Mouse (Mus musculus) embryo, embryonic 10 days (tissue): ENCODE results near the gene Peli3.
"Not testable (repeated sequence)": the region's sequence is repeated elsewhere in the genome, so short reads cannot be mapped to it uniquely, and the experiment has no call there.

Experiments
- DNase-seq: peaks from one replicate; pipeline ENCODE4 v3.0.0-alpha.2; 2015; ENCODE audit warnings: low spot score

Gene Peli3

DNA sequence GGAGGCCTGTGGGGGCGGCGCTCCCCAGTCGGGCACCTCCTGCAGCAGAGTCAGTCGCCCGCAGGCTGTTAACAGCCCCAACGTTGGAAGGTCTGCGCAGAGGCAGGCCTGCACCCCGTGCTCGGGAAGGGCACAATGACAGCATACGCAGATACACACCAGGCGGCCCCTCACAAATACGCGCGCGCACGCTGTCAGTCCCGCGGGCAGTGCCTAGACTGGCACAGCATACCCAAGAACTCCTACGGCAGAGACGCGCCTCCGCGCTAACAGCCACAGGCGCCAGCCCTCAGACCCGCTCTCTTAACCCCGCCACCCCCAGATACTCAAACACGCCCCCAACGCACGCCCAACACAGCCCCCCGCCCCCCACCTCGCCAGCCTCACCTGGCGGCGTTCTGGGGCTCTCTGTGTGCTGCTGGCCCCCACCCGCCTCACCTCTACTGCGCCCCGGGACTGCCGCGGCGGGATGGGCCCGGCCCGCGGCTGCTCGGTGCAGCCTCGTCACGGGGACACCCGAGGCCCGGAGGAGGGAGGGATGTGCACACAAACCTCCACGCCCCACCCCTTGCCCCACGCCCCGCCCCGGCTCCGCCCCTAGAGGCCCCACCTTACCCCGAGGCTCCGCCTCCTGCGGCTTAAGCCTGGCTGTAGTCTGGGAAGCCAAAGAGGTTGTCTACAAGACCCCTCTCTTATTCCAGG lies at the start of gene Peli3:
Peli3 (minus strand) TSS at position 577 of the 702 bp plus-strand sequence.
- peak; percentile 76 for DNase-seq

DNA sequence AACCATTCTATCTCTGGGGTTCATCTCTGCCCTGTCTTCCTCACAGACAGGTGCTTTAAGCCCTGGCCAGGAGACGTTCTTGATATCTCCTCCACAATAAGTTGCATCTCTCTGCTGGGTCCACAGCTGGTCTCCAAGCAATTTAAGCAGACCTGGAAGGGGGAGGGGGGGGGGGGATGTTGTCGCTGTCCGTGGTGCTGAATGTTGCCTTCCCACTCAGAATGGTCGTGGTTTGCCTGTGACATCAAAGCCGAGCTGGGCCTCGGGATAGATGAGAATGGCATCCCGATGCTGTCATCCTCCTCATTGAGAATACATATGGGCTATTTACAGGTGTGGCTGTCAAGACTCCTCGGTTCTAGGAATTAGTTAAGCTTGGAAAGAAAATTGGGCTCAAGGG lies 49.4 kb upstream of the Peli3 start:
- peak; percentile 33 for DNase-seq

GRCm38 (mm10) chr19:4990716-4991115 lies 47.8 kb upstream of the Peli3 start:
- DNase-seq, result no peak

- DNase-seq, result no peak
Measured at GRCm38 (mm10) chr19:4990256-4990625, 47.3 kb upstream of the Peli3 start, which contains the start of gene Npas4. Npas4 (minus strand) TSS chr19:4990316.

DNA sequence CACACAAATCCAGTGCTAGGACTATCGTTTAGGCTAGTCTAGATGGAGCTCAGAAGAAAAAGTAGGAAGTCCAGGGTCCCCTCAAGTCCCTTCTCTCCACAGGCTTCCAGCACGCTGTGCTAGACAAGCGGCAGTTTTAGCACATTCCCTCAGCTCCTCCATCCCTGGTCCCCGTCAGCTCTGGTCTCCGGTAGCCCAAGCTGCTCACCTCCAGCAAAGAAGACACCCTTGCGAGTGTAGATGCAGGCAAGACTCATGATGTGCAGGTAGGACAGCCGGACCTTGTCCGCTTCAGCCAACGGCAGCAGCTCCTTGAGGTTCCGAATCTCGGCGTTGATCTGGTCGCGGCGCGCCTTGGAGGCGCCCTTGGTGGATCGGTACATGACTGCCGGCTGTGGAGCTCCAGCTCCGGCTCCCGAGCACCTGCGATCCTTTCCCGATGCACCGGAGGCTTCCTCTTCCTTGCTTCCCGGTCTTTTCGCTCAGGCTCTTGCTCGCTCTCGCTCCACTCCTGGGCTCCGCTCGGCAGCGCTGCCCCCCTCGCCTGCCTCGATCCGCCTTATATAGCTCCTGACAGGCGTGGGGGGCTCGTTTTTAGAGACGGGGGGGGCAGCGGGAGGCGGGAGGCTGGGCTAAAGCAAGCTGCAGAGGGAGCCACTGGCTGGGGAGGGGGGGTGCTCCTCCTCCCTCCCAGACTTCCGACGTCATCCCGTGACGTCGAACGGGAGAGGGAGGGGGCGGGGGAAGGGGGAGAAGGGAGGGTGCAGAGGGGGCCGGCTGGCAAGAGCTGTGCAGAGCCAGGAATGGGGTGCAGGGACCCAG lies 46.7 kb upstream of the Peli3 start:
- DNase-seq, result no peak

- peak; percentile 96 for DNase-seq
Measured at GRCm38 (mm10) chr19:4989013-4989412, 46.1 kb upstream of the Peli3 start.

DNA sequence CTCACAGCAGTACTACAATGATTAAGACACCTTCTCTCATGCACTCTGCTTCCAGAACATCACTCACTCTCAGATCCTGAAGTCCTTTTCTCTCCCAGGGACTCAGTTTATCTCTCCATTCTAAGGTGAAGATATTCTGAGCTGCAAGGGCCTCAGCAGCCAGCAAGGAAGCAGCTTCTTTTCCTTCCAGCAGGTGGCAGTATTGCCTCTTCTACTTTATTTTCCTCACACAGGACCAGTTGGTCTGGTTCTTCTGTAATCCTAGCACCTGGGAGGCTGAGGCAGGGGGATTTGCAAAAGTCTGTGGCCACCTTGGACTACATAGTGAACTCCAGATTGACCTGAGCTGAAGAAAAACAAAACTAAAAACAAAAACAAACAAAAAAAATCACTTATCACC lies 38.8 kb upstream of the Peli3 start:
- DNase-seq, result peak; percentile 74

- peak; percentile 23 for DNase-seq
Measured at GRCm38 (mm10) chr19:4968236-4968635, 25.3 kb upstream of the Peli3 start.

DNA sequence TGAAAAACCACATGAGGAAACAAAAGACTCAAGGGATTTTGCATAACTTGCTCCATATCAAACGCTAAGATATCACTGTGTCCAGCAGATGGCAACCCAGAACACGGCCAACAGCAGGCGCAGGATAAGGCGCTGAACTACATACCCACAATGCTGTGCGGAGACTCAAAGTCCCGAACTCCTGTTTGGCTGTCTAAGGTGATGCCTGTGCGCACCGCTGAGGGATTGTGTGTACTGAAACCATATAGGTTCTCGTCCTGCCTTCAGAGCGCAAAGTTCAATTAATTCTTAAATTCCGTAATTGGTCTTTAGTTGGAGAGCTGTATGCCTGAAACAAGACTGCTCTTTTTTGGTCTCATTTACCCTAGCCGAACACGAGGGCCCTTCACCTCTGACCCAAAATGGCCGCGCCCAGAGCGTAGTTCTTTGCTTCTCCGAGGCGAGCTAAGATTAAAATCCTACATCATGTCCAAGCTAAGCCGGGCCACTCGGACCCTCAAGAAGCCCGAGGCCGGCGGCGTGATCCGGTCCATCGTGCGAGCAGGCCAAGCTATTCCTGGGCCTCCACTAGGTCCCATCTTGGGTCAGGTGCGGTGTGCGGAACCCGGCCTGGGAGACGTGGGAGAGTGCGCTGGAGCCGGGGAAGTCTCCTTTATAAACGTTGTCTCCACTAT lies 19.1 kb upstream of the Peli3 start, which contains the start of gene Mrpl11:
Mrpl11 (plus strand) TSS at position 220 of the 674 bp plus-strand sequence.
- peak; percentile 98 for DNase-seq

DNA sequence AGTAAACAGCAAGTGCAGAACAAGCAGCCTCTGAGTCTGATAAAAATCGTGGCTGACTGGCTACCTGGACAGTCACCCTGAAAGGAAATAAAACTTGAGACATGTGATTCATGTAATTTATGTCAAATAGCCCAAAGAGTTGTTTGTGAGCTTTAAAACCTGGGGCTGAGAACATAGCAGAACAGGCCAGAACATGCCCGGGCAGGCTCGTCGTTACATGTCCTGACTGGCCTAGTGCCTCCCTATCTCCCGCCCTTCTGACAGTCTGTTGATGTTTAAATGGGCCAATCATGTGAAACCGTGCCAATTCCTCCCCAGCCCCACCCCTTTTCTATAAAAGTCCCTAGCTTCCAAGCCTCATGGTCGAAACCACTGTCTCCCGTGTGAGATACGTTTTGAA lies 5.7 kb upstream of the Peli3 start:
- not testable (repeated sequence) for DNase-seq

- DNase-seq, result no peak
Measured at GRCm38 (mm10) chr19:4945540-4945939, 2.6 kb upstream of the Peli3 start.

DNA sequence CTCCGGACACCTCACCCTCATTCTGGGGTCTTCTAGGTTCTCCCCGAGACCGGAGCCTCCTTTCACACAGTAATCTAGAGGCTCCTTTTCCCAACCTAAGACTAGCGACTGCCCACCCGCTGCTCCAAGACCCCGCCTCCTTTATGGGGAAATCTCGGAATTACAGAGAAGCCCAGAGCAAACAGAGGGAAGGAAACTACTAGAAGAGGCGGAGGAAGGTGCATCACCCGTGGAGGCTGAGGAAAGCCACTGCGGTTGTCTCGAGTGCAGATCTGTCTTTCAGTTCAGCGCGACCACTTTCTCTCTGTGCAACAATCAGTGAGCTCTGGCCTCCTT lies 294 bp upstream of the Peli3 start:
- no peak for DNase-seq

DNA sequence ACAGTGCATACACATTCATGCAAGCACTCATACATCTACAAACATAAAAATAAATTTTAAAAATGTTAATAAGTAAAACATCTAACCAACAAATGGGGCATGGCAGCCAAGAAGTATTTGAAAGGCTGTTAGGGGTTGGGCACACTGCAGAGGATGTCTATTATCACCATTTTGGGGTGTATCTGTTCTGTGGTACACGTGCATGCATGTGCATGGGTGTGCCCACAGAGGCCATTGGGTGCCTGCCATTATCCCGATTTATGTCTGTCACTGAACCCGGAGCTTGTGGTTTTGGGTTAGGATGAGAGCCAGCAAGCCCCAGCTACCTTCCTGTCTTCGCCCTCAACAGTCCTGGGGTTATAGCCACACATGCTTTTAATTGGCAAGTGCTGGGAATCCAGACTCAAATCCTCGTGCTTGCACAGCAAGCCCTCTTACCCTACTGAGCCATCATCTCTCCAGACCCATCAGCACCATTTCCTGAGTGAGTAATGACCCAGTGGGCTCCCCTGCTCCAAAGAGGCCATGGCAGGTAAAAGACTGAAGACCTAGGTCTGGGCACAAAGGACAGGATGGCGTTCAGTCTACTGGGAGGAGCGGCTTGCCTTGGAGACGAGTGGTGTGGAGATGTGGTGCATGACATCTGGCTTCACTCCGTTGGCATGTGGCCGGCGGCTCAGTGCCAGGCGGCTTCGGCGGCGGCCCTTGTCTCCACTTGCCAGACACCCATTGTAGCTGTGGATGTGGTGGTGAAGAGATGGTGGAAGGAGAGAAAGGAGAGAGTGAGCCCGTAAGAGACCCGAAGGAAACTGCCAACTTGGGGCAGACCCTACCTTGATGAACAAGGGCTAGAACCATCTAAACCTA lies 5.2 kb downstream of the Peli3 start:
- DNase-seq, result no peak

DNA sequence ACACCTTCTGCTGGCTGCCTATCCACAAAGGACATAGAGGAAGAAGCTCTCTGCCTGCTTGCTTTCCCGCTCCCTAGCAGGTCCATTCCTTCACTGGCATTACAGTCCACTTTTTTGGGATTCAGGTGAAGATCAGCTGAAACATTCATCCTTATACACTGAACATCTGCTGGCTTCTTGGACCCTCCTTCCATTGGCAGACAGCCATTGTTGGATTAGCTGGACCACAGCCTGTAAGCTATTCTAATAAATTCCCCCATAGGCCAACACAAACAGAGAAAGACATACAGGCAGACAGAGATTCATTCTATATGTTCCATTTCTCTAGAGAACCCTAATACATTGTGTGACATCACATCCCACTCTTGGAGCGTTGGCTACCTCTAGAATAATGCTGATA lies 6.0 kb downstream of the Peli3 start:
- DNase-seq, result no peak

DNA sequence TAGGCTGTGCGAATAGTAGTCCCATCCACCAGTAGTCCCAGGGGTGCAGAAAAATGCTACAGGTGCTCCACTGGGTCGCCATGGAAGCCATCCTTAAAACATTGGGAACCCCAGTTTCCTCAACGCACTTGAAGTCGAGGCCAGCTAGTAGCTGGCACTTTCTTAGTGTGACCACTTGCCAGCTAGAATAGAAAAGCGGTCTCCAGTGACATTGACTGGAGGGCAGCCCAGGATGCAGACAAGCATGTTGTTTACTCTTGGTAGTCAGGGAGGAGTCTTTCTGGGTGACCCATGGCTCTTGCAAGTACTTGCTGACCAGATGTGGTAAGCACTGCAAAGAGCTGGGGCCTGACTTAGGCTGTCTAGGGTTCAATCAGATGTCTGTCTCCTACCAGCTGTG lies 14.1 kb downstream of the Peli3 start:
- DNase-seq, result no peak

DNA sequence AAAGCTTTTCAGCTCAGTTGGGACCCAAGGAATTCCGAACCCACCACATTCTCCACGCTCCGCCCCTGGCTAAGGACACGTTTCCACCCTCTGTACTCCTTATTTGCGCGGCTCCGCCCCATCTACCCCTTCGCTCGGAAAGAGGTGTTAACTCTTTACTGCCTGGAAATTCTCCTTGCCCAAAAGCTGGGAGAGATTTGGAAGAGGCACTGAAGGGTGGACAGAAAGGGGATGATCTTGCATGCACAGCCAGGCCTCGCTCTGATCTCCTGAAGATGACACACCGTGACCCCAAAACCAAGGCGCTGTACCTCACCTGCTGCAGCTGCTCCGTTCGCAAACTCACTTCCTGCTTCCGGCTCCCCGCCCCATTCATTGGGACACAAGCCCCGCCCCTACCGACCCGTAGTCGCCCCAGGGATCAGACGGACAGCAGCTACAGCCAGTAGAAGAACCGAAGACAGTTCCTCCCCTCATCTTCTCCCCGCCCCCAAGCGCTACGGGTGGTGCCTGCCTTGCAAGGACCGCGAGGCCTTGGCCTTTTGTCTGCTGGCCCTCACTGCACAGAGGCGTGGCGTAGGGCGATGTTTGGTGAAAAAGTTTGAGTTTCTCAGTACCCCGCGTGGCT lies 14.9 kb downstream of the Peli3 start, which contains the start of gene Dpp3:
Dpp3 (minus strand) TSS at position 384 of the 628 bp plus-strand sequence.
- peak; percentile 99 for DNase-seq

DNA sequence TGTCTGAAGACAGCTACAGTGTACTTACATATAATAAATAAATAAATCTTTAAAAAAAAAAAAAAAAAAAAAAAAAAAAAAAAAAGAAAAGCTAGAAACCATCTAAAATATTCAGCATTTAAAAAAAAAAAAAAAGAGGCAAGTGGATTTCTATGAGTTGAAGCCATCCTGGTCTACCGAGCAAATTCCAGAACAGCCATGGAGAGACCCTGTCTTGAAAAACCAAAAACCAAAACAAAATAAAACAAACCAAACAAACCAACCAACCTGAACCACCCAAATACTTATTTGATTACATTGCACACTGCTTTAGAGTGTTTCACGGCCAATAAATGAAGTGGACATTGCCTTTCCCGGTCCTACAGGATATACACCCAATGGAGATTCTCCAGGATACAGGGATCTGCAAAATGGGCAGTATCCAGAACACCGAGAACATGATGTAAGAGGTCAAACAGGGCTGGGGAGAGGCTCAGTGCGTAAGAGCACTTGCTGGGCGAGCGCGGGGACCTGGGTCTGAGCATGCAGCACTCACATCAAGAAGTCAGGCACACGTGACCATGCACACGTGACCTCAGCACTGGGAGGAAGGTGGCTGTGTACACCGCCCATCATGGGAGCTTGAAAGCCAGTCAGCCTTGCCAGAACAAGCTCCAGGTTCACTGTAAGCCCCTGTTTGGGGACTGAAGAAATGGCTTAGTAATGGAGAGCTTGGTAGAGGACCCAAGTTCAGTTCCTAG lies 17.6 kb downstream of the Peli3 start:
- DNase-seq, result no peak

- DNase-seq, result no peak
Measured at GRCm38 (mm10) chr19:4919652-4920051, 23.3 kb downstream of the Peli3 start.

GRCm38 (mm10) chr19:4916827-4917226 lies 26.1 kb downstream of the Peli3 start:
- no peak for DNase-seq

- DNase-seq, result no peak
Measured at GRCm38 (mm10) chr19:4915924-4916603, 26.9 kb downstream of the Peli3 start.
